Mouse (Mus musculus) heart, adult 2 months (tissue): ENCODE measurements at regions not wholly inside any gene's neighbourhood (a gene's known extent, or its start where the extent isn't known, plus 50 kb on each side); places are given as distances from the start of the nearest gene placed in this dataset.

Experiments used
- CTCF ChIP-seq: fragments of 200-600 bp; IDR thresholded peaks from 2 replicates; pipeline ENCODE4 v1.8.1; 2022; ENCODE audit warnings: antibody characterized with exemption, mild to moderate bottlenecking, moderate library complexity
- POLR2A ChIP-seq: fragments of 200-500 bp; IDR thresholded peaks from 2 replicates; pipeline ENCODE4 v1.6.1; 2011; ENCODE audit warnings: mild to moderate bottlenecking, low read depth, low read length, control low read depth; ENCODE audit not compliant: insufficient read depth

GRCm38 (mm10) chr4:45740319-45740718 is 58.5 kb upstream of the Aldh1b1 start:
- TF ChIP-seq CTCF (no peak), POLR2A (no peak)
